Mouse (Mus musculus): ENCODE measurements around the gene Pam. TPM values are rescaled to one million over a fixed set of nuclear protein-coding genes. Genes with fewer than 3 reads are reported as not detected.

Gene Pam
- polyA plus RNA-seq, 1 experiment from 2014 or later: 30.7 TPM

DNA sequence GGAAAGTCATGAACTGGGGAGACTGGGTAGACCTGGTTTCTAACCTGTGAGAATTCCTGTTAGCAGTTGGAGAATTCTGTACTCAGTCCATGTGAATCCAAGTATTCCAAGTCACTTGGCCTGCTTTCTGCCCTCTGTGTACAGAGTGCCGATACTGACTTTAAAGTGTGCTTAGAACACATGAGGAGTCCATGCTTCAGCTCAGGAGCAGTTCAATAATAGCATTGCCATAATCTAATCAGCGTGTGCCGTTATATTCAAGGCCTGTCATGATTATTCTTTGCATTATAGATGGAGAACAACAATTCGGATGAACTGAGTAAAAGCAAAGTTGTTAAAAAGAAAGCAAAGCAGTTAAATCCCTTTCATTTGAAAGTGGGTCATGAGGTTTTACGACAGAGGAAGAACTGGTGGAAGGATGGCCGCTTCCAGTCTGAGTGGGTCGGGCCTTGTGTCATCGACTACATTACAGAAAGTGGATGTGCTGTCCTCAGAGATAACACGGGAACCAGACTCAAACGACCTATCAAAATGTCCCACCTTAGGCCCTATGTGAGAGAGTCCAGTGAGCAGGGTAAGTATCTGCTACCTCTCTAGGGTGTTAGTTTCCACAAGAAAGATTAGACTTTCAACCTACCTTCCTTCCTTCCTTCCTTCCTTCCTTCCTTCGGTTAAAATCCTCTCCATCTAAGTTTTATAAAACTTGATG, 309.6 kb downstream of the Pam start:
- Histone ChIP-seq H3K4me3 (ENCODE audit: low read length) (no peak overlapping the region), H3K4me2 (ENCODE audit: low read depth, low read length) (no peak overlapping the region), H3K9ac (ENCODE audit: low read depth, low read length) (no peak overlapping the region), H3K36me3 (ENCODE audit: control insufficient read depth, insufficient read depth, low read length) (no peaks in the 10 kb centered on the region), H3K9me3 (ENCODE audit: control insufficient read depth, low read length) (no peaks in the 10 kb centered on the region), H3K27me3 (replicated peaks; ENCODE audit: control insufficient read depth, insufficient read depth, low read length) (no peaks in the 10 kb centered on the region), H3K4me1 (ENCODE audit: control insufficient read depth, insufficient read depth, low read length) (no peaks in the 10 kb centered on the region), H3K27ac (ENCODE audit: low read length) (no peak overlapping the region)
- no peak for ATAC-seq
- 90% methylated on average over 11 of the region's 11 CpGs for WGBS

DNA sequence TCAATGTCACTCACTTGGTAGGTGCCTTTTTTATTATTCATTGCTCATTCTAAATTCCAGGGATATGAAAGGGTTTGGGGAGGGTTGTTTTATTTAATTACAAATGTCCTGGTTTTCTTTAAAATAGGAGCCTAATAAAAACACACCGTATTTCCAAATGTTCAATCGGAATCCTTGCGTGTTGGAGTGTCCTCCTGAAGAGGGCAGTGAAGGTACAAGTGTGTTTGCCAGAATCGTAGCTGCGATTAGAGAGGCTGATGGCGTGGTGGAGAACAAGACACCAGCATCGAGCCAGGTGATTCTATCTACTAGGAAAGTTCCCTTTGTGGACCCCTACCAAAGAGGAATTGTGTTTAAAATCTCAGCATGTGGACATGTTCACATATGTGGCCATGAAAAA, 310.5 kb downstream of the Pam start:
- ATAC-seq: no peak
- Histone ChIP-seq H3K4me1 (ENCODE audit: control insufficient read depth, insufficient read depth, low read length) (no peaks in the 10 kb centered on the region), H3K4me3 (ENCODE audit: low read length) (no peak overlapping the region), H3K9me3 (ENCODE audit: control insufficient read depth, low read length) (no peaks in the 10 kb centered on the region), H3K27me3 (replicated peaks; ENCODE audit: control insufficient read depth, insufficient read depth, low read length) (no peaks in the 10 kb centered on the region), H3K27ac (ENCODE audit: low read length) (no peak overlapping the region), H3K4me2 (ENCODE audit: low read depth, low read length) (no peak overlapping the region), H3K9ac (ENCODE audit: low read depth, low read length) (no peak overlapping the region), H3K36me3 (ENCODE audit: control insufficient read depth, insufficient read depth, low read length) (no peaks in the 10 kb centered on the region)
- WGBS: 82% methylated on average over 7 of the region's 7 CpGs

DNA sequence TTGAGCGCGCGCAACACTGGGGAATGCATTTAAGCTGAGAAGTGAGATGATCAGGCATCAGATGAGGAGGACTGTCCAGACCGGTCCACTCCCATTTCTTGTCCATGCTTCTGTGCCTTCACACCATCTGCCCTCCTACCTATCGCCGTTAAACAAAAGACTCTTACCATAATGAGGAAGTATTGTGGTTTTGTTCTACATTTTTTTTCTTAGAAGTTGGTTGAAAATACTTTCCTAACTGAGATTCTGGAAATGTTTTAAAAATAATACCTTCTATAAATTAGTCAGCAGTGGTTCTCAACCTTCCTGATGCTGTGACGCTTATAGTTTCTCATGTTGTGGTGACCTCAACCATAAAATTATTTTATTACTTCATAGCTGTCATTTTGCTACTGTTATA, 313.8 kb downstream of the Pam start:
- Histone ChIP-seq H3K4me2 (ENCODE audit: low read depth, low read length) (no peak overlapping the region), H3K4me1 (ENCODE audit: control insufficient read depth, insufficient read depth, low read length) (no peaks in the 10 kb centered on the region), H3K27me3 (replicated peaks; ENCODE audit: control insufficient read depth, insufficient read depth, low read length) (no peaks in the 10 kb centered on the region), H3K36me3 (ENCODE audit: control insufficient read depth, insufficient read depth, low read length) (no peaks in the 10 kb centered on the region), H3K9ac (ENCODE audit: low read depth, low read length) (no peak overlapping the region), H3K4me3 (ENCODE audit: low read length) (no peak overlapping the region), H3K9me3 (ENCODE audit: control insufficient read depth, low read length) (no peaks in the 10 kb centered on the region), H3K27ac (ENCODE audit: low read length) (no peak overlapping the region)
- ATAC-seq: no peak
- WGBS: 95% methylated on average over 7 of the region's 7 CpGs

DNA sequence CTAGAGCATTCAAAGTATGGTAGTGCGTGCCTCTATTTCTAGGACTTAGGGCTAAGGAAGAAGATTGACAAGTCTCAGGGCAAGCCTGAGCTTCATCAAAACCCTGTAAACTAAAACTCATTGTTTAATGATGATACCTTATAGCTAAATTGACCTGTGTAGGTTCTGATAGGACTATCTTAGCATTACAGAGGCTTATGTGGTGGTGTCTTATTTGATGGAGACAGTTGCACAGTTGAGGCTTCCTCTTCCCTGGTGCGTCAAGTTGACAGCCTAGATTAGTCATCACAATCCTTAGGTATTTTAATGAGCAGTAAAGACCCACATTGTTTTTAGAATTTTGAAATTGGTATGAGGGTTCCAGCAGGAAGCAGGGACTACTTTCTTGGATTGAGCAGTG, 321.5 kb downstream of the Pam start:
- H3K9ac ChIP-seq (ENCODE audit: low read depth, low read length): no peak overlapping the region
- peaks cover 3% of the 10 kb centered on the region for H3K4me1 ChIP-seq (ENCODE audit: control insufficient read depth, insufficient read depth, low read length)
- no peaks in the 10 kb centered on the region for H3K27me3 ChIP-seq (replicated peaks; ENCODE audit: control insufficient read depth, insufficient read depth, low read length)
- no peak overlapping the region for H3K4me3 ChIP-seq (ENCODE audit: low read length)
- H3K36me3 ChIP-seq (ENCODE audit: control insufficient read depth, insufficient read depth, low read length): no peaks in the 10 kb centered on the region
- no peak overlapping the region for H3K27ac ChIP-seq (ENCODE audit: low read length)
- WGBS: 96% methylated on average over 2 of the region's 2 CpGs
- no peaks in the 10 kb centered on the region for H3K9me3 ChIP-seq (ENCODE audit: control insufficient read depth, low read length)
- no peak overlapping the region for H3K4me2 ChIP-seq (ENCODE audit: low read depth, low read length)
- no peak for ATAC-seq

DNA sequence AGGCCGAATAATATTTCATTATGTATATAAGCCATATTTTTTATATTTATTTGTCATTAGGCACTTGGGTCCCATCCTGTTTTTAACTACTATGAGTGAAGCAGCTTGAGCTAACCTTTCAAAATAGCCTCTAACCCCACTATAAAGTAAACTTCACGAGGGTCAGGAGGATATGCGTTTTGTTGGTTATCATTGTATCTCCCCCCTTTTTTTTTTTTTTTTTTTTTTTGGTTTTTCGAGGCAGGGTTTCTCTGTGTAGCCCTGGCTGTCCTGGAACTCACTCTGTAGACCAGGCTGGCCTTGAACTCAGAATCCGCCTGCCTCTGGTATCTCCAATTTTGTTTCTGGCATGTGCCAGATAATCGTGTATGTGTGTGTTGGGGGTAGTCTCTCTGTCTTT, 322.1 kb downstream of the Pam start:
- no peak overlapping the region for H3K9ac ChIP-seq (ENCODE audit: low read depth, low read length)
- H3K4me2 ChIP-seq (ENCODE audit: low read depth, low read length): no peak overlapping the region
- 88% methylated on average over 6 of the region's 6 CpGs for WGBS
- H3K4me3 ChIP-seq (ENCODE audit: low read length): no peak overlapping the region
- no peak for ATAC-seq
- H3K9me3 ChIP-seq (ENCODE audit: control insufficient read depth, low read length): no peaks in the 10 kb centered on the region
- H3K27ac ChIP-seq (ENCODE audit: low read length): no peak overlapping the region
- peaks cover 3% of the 10 kb centered on the region for H3K4me1 ChIP-seq (ENCODE audit: control insufficient read depth, insufficient read depth, low read length)
- H3K27me3 ChIP-seq (replicated peaks; ENCODE audit: control insufficient read depth, insufficient read depth, low read length): no peaks in the 10 kb centered on the region
- H3K36me3 ChIP-seq (ENCODE audit: control insufficient read depth, insufficient read depth, low read length): no peaks in the 10 kb centered on the region

DNA sequence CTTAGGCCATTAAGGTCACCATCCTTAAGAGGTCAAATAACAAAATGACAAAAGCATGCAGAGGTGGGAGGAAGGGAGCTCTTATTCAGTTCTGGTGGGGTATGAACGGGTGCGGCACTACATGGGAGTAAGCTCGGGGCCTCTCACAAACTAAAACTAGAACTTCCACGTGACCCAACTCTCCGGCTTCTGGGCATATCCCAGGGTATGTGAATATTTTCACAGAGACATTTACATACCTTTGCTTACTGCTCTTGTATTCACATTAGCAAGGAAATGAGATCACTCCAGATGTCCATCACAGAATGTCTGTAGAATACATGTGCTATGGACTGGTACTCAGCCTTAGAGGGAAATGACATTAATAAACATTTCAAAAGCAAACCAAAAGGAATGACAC, 323.7 kb downstream of the Pam start:
- WGBS: 94% methylated on average over 5 of the region's 5 CpGs
- Histone ChIP-seq H3K9me3 (ENCODE audit: control insufficient read depth, low read length) (no peaks in the 10 kb centered on the region), H3K4me1 (ENCODE audit: control insufficient read depth, insufficient read depth, low read length) (peaks cover 7% of the 10 kb centered on the region), H3K27me3 (replicated peaks; ENCODE audit: control insufficient read depth, insufficient read depth, low read length) (no peaks in the 10 kb centered on the region), H3K9ac (ENCODE audit: low read depth, low read length) (no peak overlapping the region), H3K36me3 (ENCODE audit: control insufficient read depth, insufficient read depth, low read length) (no peaks in the 10 kb centered on the region), H3K4me3 (ENCODE audit: low read length) (no peak overlapping the region), H3K4me2 (ENCODE audit: low read depth, low read length) (no peak overlapping the region), H3K27ac (ENCODE audit: low read length) (no peak overlapping the region)
- no peak for ATAC-seq

DNA sequence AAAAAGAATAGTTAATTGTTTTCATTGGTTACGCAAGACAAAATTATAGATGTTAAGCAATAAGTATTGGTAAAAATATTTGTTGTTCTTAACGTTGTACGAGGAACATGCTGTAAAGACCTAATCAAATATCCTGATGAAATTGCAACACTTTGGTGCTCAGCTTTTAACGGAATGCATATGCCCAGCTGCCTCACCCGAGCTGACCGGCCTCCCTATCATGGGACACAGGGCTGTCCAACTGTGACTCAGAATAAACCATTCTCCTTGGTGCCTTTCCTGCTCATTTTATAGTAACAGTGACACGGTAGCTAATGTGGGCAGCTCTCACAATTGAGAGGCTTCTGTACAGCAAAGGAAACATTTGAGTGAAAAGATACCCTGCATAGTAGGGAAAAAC, 324.3 kb downstream of the Pam start:
- Histone ChIP-seq H3K9ac (ENCODE audit: low read depth, low read length) (no peak overlapping the region), H3K4me3 (ENCODE audit: low read length) (peak overlapping the region; percentile 9; the same call in 1 of the 2 replicates), H3K4me2 (ENCODE audit: low read depth, low read length) (0 out of 2 replicates have a peak overlapping the region, but pooled peaks have one; percentile 14), H3K9me3 (ENCODE audit: control insufficient read depth, low read length) (no peaks in the 10 kb centered on the region), H3K36me3 (ENCODE audit: control insufficient read depth, insufficient read depth, low read length) (no peaks in the 10 kb centered on the region), H3K4me1 (ENCODE audit: control insufficient read depth, insufficient read depth, low read length) (peaks cover 7% of the 10 kb centered on the region), H3K27ac (ENCODE audit: low read length) (no peak overlapping the region), H3K27me3 (replicated peaks; ENCODE audit: control insufficient read depth, insufficient read depth, low read length) (no peaks in the 10 kb centered on the region)
- WGBS: 68% methylated on average over 7 of the region's 7 CpGs
- no peak for ATAC-seq

DNA sequence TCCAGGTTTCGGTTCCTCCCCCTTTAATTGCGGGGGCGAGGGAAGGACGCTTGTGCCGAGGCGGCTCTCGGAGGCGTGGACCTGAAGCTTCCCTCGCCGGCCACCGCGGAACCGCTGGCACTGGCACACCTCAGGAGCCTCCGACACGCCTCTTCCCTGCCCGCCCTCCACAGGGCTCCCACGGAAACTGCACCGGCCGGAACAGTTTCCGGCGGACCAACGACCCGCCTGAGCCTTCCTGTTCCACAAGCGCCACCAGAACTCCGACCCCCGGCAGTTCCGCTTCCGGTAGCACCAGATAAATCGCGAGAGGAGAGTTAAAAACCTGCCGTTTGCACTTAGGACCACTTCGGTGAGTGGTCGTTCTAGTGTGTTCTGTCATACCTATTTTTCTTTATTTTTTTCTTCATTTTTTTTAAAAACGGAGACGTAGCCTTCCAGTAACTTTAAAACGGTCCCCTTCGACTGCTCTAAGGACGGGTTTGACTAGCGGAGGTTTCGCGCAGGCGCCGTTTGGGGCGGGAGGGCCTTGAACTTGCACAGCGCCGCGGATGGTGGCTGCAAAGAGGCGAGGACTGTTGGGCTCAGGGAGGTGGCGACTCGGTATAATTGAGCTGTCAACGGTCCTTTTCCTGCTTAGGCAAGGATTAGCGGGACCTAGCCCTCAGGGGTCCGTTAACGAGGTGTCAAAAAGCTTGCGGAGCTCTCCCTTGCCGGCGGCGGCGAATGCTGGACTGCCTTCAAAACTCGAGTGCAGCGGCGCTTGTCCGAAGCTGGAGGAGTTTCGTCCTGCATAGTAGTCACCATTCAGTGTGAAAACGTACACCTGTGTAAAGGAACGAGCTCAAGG, 325.3 kb downstream of the Pam start, which contains the start of the genes Gin1 and Ppip5k2:
Gene Gin1, plus strand, starts transcription at position 269 of the 850 bp plus-strand sequence.
Gene Ppip5k2, minus strand, starts transcription at position 508 of the 850 bp plus-strand sequence.
- Histone ChIP-seq H3K9ac (ENCODE audit: low read depth, low read length) (peak within 1 kb of the TSS; percentile 90), H3K4me1 (ENCODE audit: control insufficient read depth, insufficient read depth, low read length) (peaks cover 7% of the 10 kb centered on the region), H3K36me3 (ENCODE audit: control insufficient read depth, insufficient read depth, low read length) (no peaks in the 10 kb centered on the region), H3K9me3 (ENCODE audit: control insufficient read depth, low read length) (no peaks in the 10 kb centered on the region), H3K27me3 (replicated peaks; ENCODE audit: control insufficient read depth, insufficient read depth, low read length) (no peaks in the 10 kb centered on the region), H3K27ac (ENCODE audit: low read length) (peak within 1 kb of the TSS; percentile 95), H3K4me2 (ENCODE audit: low read depth, low read length) (peak within 1 kb of the TSS; percentile 62), H3K4me3 (ENCODE audit: low read length) (peak within 1 kb of the TSS; percentile 97)
- peak; percentile 98 for ATAC-seq
- WGBS: under 1% methylated on average over 63 of the region's 66 CpGs

DNA sequence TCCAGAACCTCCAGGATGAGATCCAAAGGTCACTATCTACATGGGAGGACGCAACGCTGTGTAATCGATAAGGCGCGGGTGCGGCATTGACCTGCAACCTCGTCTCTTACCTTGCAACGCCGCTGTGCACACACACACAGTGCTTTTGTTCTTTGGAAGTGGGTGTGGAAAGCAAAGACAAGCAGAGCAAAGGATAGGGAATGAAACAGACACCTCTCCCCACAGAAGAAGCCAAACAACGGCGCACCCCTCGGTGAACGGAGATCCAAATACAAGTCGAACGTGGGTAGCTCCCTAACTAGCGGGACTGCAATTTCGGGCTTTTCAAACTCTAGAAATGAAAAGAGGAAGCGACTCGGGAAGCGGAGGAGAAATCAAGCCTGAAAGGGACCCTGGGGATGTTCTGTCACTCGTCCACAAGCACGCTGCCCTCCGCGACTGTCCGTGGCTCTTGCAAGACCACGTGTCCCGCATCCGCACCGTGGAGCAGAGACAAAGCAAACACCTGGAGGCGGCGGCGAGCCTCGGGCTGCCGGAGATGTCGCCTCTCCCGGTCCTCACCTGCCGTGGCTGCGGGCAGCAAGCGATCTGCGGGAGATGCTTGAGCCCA, 326.0 kb downstream of the Pam start:
- peaks cover 7% of the 10 kb centered on the region for H3K4me1 ChIP-seq (ENCODE audit: control insufficient read depth, insufficient read depth, low read length)
- peak overlapping the region; percentile 95 for H3K27ac ChIP-seq (ENCODE audit: low read length)
- peak overlapping the region; percentile 90 for H3K9ac ChIP-seq (ENCODE audit: low read depth, low read length)
- ATAC-seq: peak; percentile 57
- peak overlapping the region; percentile 51 for H3K4me2 ChIP-seq (ENCODE audit: low read depth, low read length)
- peak overlapping the region; percentile 97 for H3K4me3 ChIP-seq (ENCODE audit: low read length)
- 0% methylated on average over 40 of the region's 40 CpGs for WGBS
- H3K27me3 ChIP-seq (replicated peaks; ENCODE audit: control insufficient read depth, insufficient read depth, low read length): no peaks in the 10 kb centered on the region
- no peaks in the 10 kb centered on the region for H3K36me3 ChIP-seq (ENCODE audit: control insufficient read depth, insufficient read depth, low read length)
- no peaks in the 10 kb centered on the region for H3K9me3 ChIP-seq (ENCODE audit: control insufficient read depth, low read length)

All from intestine, embryonic 16.5 days (tissue).